Mouse (Mus musculus) lung, embryonic 16.5 days (tissue): ENCODE results near the gene Cacng5. TPM values are rescaled to one million over a fixed set of nuclear protein-coding genes. Genes with fewer than 3 reads are reported as not detected.
A peak's percentile ranks its signal among the peaks of the same experiment; 100 is the strongest.

Source experiments
- ATAC-seq: fragments of 200-750 bp; cut with Nextera tagmentation; 2 replicates; pipeline ENCODE4 v1.8.0; 2017; ENCODE audit warnings: low read depth, mild to moderate bottlenecking, moderate library complexity
- H3K27ac ChIP-seq: fragments of 300-500 bp; sonication (generic); 2 replicates; pipeline ENCODE4 v1.5.1; 2014; ENCODE audit warnings: mild to moderate bottlenecking, control low read depth, low read length
- H3K27me3 ChIP-seq: fragments of 300-500 bp; sonication (generic); 2 replicates; pipeline ENCODE4 v1.6.1; 2014; ENCODE audit warnings: low read depth, low read length, mixed read lengths; ENCODE audit not compliant: control insufficient read depth, insufficient read depth
- H3K36me3 ChIP-seq: fragments of 300-500 bp; sonication (generic); 2 replicates; pipeline ENCODE4 v1.6.1; 2014; ENCODE audit warnings: low read length; ENCODE audit not compliant: control insufficient read depth, insufficient read depth
- H3K4me1 ChIP-seq: fragments of 300-500 bp; sonication (generic); replicated peaks from 2 replicates; pipeline ENCODE4 v1.6.1; 2014; ENCODE audit warnings: low read length, mixed read lengths; ENCODE audit not compliant: control insufficient read depth, insufficient read depth
- H3K4me2 ChIP-seq: fragments of 300-500 bp; sonication (generic); 2 replicates; pipeline ENCODE4 v1.6.1; 2014; ENCODE audit warnings: low read depth, low read length, control low read depth
- H3K4me3 ChIP-seq: fragments of 300-500 bp; sonication (generic); 2 replicates; pipeline ENCODE4 v1.5.1; 2014; ENCODE audit warnings: mild to moderate bottlenecking, low read length, control low read depth
- H3K9ac ChIP-seq: fragments of 300-500 bp; sonication (generic); 2 replicates; pipeline ENCODE4 v1.6.1; 2014; ENCODE audit warnings: low read length, control low read depth
- H3K9me3 ChIP-seq: fragments of 300-500 bp; sonication (generic); 2 replicates; pipeline ENCODE4 v1.6.1; 2016; ENCODE audit warnings: low read length; ENCODE audit not compliant: control insufficient read depth
- WGBS: fragments of 180-500 bp; shearing (Covaris S2); extraction: QIAGEN DNeasy Blood & Tissue Kit; methylation state at CpG from one replicate; pipeline ENCODE4 v1.1.7; 2014; 5-methylcytosine and 5-hydroxymethylcytosine counted together
- polyA plus RNA-seq: library from polyadenylated mRNA; unstranded; fragments of >200 nt; fragmentation: Nextera tagmentation; extraction: Ambion mirVana; gene quantifications from 2 replicates; pipeline ENCODE4 v1.2.1, GENCODE M21; 2015

The Cacng5 gene
- polyA plus RNA-seq, result 0.14 and 0.21 TPM in 2 replicates

DNA sequence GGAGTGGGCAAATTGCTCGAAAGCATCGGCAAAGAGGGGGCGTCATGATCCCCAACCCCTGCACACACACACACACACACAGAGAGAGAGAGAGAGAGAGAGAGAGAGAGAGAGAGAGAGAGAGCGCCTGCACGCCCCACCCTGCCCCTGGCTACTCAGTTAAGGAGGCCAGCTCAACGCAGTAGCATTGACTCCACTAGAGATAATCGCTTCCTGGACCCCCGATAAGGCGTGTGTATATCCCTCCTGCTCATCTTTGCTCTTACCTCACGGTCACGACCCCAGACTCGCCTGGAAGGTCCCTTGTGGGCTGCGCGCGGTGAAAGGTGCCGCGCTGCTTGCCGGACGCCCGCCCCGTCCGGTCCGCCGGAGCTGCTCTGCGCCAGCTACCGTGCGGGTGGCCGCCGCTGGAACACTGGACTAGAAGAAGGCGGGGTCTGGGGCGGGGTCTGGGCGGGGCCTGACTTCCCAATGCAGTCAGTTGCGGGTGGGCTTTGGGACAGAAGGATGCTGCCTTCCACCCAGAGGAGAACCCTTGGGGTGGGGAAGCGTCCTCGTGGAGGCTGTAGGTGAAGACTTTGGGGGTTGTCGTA lies at the start of gene Cacng5:
Cacng5 (minus strand) TSS at position 422 of the 593 bp plus-strand sequence.
- H3K4me3 ChIP-seq, result 0 out of 2 replicates have a peak within 1 kb of the TSS, but pooled peaks have one; percentile 6
- H3K27ac ChIP-seq, result no peak within 1 kb of the TSS
- H3K36me3 ChIP-seq, result no peaks in the 10 kb centered on the region
- no peak within 1 kb of the TSS for H3K9ac ChIP-seq
- no peaks in the 10 kb centered on the region for H3K4me1 ChIP-seq
- H3K27me3 ChIP-seq, result peaks cover 12% of the 10 kb centered on the region; the same call in 1 of the 2 replicates
- H3K9me3 ChIP-seq, result no peaks in the 10 kb centered on the region
- H3K4me2 ChIP-seq, result peak within 1 kb of the TSS; percentile 37
- ATAC-seq, result peak; percentile 45; the same call in 1 of the 2 replicates
- 5% methylated on average over 36 of the region's 36 CpGs for WGBS

DNA sequence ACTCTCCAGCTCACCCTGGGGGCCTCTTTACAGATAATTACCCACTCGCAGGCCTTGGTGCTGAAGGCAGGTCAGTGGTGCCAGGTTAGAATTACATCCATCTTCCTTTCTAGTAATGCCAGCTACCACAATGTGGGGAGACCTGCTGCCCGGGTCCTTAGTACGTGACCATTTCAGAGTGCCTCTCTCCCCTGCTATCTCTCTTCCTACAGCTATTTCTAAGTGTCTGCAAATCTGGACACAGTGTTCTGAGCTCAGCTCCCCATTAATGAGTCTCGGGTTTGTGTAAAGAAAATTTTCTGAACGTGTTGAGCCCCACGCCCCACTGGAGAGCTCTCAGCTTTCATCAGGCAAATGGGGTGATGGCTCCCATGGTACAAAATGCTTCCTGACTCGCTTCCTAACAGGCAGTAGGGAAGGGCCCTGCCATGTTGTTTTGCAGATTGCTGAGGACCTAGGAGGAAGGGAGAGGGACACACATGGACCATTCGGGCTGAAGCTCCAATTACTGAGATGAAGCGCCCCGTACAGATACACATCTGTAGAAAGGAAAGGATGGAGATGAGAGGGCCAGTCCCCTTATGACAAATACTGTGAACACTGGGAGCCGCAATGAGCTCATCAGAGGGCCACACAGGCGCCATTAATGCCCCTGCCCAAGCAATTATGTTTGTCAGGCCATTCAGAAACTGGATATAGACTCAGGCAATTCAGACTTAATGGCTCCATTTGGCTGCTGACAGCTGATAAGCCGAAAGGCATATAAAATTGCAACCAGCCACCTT lies 42.9 kb upstream of the Cacng5 start:
- 76% methylated on average over 13 of the region's 13 CpGs for WGBS
- Histone ChIP-seq H3K36me3 (no peaks in the 10 kb centered on the region; the same call in 1 of the 2 replicates), H3K9ac (no peak overlapping the region), H3K4me1 (no peaks in the 10 kb centered on the region), H3K4me2 (no peak overlapping the region), H3K27ac (no peak overlapping the region), H3K4me3 (no peak overlapping the region), H3K27me3 (no peaks in the 10 kb centered on the region), H3K9me3 (no peaks in the 10 kb centered on the region)
- no peak for ATAC-seq

DNA sequence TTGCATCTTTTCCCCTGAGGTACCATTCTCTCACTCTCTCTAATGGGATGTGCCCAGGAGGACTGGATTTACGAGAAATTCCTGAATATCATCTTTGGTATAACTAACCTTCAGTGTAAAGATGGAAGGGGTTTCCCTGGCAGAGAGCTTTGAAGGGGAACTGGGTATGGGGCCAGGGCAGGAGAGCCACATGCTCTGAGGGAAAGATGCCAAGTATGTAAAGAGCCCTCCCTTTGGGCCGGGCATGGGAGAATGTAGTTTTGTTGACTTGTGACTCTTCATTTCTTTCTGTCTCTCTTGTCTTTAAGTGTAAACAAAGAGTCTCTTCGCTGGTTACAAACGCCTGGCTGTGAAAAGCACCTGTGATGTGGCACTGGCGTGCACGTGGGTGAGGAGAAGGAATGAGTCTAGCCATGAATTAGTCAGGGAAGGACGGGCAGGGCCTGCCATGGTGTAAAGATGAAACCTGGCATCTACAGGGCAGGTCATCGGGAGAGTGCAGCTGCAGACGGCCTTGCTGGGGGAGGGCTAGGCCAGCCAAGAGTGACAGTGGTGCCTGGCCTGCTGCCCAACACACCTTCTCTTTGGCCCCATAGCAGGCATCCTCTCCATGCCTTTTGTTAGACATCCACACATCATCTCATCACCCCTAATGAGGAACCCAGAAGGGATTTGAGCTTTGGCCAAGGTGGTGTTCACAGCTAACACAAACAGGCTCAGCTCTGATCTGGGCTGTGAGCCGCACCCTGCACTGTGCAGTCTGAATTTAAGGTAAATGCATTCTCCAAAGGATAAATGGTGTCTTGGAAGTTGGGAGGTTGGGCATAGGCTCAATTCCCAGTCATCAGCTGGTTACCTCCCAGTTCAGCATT lies 40.6 kb upstream of the Cacng5 start:
- Histone ChIP-seq H3K9me3 (no peaks in the 10 kb centered on the region), H3K4me1 (no peaks in the 10 kb centered on the region), H3K4me2 (no peak overlapping the region), H3K4me3 (no peak overlapping the region), H3K27me3 (no peaks in the 10 kb centered on the region), H3K9ac (no peak overlapping the region), H3K36me3 (no peaks in the 10 kb centered on the region; the same call in 1 of the 2 replicates), H3K27ac (no peak overlapping the region)
- no peak for ATAC-seq
- 63% methylated on average over 10 of the region's 10 CpGs for WGBS

DNA sequence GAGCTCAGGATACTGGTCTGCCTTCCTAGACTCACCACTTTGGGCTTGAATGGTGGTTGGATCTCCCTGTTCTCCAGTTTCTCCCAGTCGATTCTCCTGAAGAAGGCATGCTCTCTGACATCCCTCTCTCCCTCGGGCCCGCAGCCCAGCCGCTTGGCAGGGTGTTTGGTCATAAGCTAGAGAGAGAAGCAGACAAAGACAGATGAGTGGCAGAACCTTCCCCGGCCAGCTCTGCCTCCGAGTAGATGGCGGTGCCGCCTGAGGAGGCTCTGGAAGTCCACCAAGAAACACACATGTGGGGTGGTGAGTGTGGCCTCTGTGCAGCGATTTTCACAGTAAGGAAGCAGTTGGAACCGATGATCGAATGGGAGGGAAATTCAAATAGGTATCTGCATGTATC lies 36.6 kb upstream of the Cacng5 start:
- WGBS, result 77% methylated on average over 11 of the region's 11 CpGs

DNA sequence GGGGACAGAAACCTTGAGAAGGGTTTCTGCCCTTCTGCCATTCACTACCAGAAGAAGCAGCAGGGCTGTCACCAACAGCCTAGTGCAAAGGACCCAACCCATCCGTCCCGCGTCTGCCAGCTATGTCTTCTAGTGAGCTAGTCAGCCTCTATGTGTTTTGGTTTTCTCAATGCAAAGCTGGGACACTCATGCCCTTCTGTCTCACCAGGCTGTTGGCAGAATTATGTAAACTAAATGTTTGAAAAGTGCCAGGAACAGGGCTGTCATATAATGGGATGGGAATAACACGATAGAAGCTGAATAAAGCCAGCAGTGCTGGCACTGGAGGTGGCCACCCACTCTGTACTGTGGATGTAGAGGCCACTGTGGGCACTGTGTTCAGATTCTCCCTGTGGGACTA lies 35.8 kb upstream of the Cacng5 start:
- Histone ChIP-seq H3K9me3 (no peaks in the 10 kb centered on the region), H3K4me3 (no peak overlapping the region), H3K4me1 (no peaks in the 10 kb centered on the region), H3K27me3 (no peaks in the 10 kb centered on the region), H3K4me2 (no peak overlapping the region), H3K27ac (no peak overlapping the region), H3K9ac (no peak overlapping the region), H3K36me3 (no peaks in the 10 kb centered on the region)
- WGBS, result 86% methylated on average over 4 of the region's 4 CpGs
- no peak for ATAC-seq

More for the DNA sequence above, 36.6 kb upstream of the Cacng5 start:
- no peak overlapping the region for H3K4me3 ChIP-seq
- ATAC-seq, result no peak
- H3K9ac ChIP-seq, result no peak overlapping the region
- H3K27me3 ChIP-seq, result no peaks in the 10 kb centered on the region
- no peaks in the 10 kb centered on the region for H3K9me3 ChIP-seq
- no peaks in the 10 kb centered on the region for H3K4me1 ChIP-seq
- H3K36me3 ChIP-seq, result no peaks in the 10 kb centered on the region
- H3K4me2 ChIP-seq, result no peak overlapping the region
- H3K27ac ChIP-seq, result no peak overlapping the region

GRCm38 (mm10) chr11:107950211-107950610 lies 35.4 kb upstream of the Cacng5 start:
- ATAC-seq, result no peak
- Histone ChIP-seq H3K9ac (no peak overlapping the region), H3K9me3 (no peaks in the 10 kb centered on the region), H3K4me1 (no peaks in the 10 kb centered on the region), H3K27me3 (no peaks in the 10 kb centered on the region), H3K4me3 (no peak overlapping the region), H3K4me2 (no peak overlapping the region), H3K36me3 (no peaks in the 10 kb centered on the region), H3K27ac (no peak overlapping the region)
- 57% methylated on average over 9 of the region's 9 CpGs for WGBS

DNA sequence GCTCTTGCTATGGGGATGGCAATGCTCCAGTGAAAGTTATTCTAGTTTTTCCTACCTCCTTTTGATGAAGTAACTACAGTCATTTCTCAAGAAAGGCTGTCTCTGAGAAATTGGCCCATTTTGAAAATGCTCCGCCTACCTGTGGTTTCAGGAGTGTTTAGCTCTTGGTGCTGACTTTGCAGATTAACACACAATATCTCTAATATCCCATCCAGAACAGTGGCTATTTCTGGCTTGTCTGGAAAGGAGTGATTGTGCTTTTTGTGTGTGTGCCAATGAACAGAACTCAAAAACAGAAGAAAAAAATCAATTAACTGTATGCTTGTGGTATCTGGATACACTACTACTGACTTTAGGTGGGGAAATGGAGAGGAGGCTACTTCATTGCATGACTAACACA lies 33.1 kb upstream of the Cacng5 start:
- H3K36me3 ChIP-seq, result no peaks in the 10 kb centered on the region
- no peaks in the 10 kb centered on the region for H3K27me3 ChIP-seq
- H3K4me3 ChIP-seq, result no peak overlapping the region
- no peaks in the 10 kb centered on the region for H3K9me3 ChIP-seq
- H3K4me2 ChIP-seq, result no peak overlapping the region
- 85% methylated on average over 1 of the region's 1 CpGs for WGBS
- no peaks in the 10 kb centered on the region for H3K4me1 ChIP-seq
- no peak overlapping the region for H3K9ac ChIP-seq
- no peak overlapping the region for H3K27ac ChIP-seq
- no peak for ATAC-seq

DNA sequence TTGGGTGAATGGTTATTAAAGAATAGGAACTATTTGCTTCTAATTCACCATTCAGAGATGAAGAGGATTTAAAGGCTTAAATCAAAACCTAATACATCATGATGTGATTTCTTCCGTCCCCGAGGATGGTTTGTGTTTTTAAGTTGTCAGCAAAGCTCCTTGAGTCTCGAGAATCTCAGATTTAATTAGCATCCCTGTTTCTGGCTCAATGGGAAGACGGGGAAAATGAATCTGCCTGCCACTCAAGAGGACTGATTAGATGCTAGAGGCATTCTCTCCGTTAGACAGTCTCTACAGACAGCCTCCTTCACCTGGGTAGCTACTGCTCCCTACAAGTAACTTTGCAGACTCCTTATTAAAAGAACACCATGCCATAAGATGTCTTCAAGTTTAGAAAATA lies 32.0 kb upstream of the Cacng5 start:
- Histone ChIP-seq H3K4me2 (no peak overlapping the region), H3K4me3 (no peak overlapping the region), H3K27me3 (no peaks in the 10 kb centered on the region), H3K9ac (no peak overlapping the region), H3K4me1 (no peaks in the 10 kb centered on the region), H3K27ac (no peak overlapping the region), H3K36me3 (no peaks in the 10 kb centered on the region), H3K9me3 (no peaks in the 10 kb centered on the region)
- ATAC-seq, result no peak
- 61% methylated on average over 5 of the region's 5 CpGs for WGBS

DNA sequence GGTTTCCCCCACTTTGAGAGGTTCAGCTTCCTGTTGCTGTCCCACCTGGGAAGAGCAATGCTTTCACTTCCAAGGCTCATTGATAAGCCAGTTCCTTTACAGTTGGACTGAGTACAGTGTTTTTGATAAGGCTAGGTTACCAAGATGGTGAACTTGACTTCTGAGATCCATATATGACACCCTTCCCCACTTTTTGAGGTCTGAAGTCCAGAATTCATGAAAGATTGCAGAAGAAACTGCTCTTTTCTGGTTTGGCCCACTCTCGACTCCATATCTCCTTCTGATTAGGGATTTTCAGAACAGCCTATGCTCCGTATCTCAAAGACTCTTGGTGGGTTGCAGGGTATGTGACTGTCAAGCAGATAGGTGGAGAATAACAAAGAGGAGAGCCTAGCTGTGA lies 22.1 kb upstream of the Cacng5 start:
- H3K9me3 ChIP-seq, result peaks cover 7% of the 10 kb centered on the region
- H3K4me1 ChIP-seq, result no peaks in the 10 kb centered on the region
- H3K36me3 ChIP-seq, result peaks cover 6% of the 10 kb centered on the region; the same call in 1 of the 2 replicates
- no peak overlapping the region for H3K27ac ChIP-seq
- no peak overlapping the region for H3K4me3 ChIP-seq
- ATAC-seq, result no peak
- H3K9ac ChIP-seq, result no peak overlapping the region
- 86% methylated on average over 2 of the region's 2 CpGs for WGBS
- no peaks in the 10 kb centered on the region for H3K27me3 ChIP-seq
- no peak overlapping the region for H3K4me2 ChIP-seq
